In the genomic region with DNA sequence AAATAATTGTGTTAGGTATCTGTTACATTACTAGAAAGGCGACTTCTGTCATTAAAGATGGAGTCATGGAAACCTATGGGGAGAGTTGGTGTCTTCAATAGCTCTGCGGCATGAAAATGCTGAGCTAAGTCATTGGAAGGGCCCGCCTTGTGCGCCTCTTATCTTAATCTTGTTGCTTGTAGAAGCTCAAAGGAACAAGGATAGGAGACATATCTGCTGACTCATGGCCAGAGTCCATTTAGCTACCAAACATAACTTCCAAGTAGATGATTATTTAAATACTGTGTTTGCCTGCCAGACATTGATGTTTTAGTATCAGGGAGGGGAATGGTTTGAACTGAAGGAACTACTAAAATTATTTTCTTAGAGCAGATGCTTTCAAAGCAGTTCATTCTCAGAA, we compare ENCODE assay signal across 31 mouse cellular contexts.
DNase-seq lines count a peak whose midpoint lies in the region; ATAC-seq and TF ChIP-seq lines count a peak whose summit lies in the region.
"Had no signal": no experiment of that assay in that cellular context is flagged by ENCODE, and none has a peak within 500 bp of the region (broad histone marks: within the 10 kb centered on the region; RNA-seq: fewer than 3 reads in every experiment).

No protein-coding gene starts in this region.

- H3K4me2 ChIP-seq in kidney, embryonic 15.5 days, result no peak overlapping the region
- H3K4me2 ChIP-seq in kidney, embryonic 16.5 days (replicated peaks; ENCODE audit: low read depth, low read length), result no peak overlapping the region
- no peak overlapping the region for H3K4me2 ChIP-seq in heart, embryonic 12.5 days
- H3K4me2 ChIP-seq: embryonic facial prominence, embryonic 13.5 days; embryonic facial prominence, embryonic 15.5 days; forebrain, embryonic 12.5 days had no signal

- no peaks in the 10 kb centered on the region for H3K27me3 ChIP-seq in kidney, adult 2 months (replicated peaks; ENCODE audit: control insufficient read depth, insufficient read depth, low read length)
- H3K27me3 ChIP-seq in kidney, embryonic 15.5 days, result no peaks in the 10 kb centered on the region
- H3K27me3 ChIP-seq in kidney, embryonic 16.5 days (ENCODE audit: insufficient read depth, low read length), result no peaks in the 10 kb centered on the region
- H3K27me3 ChIP-seq in MEL (ENCODE audit: control insufficient read depth in 1 of 2, insufficient read depth in 2 of 2, low read length in 2 of 2), result no peaks in the 10 kb centered on the region
- H3K27me3 ChIP-seq in heart, embryonic 12.5 days (replicated peaks), result no peaks in the 10 kb centered on the region
- H3K27me3 ChIP-seq in hindbrain, embryonic 10.5 days (ENCODE audit: insufficient read depth, poor library complexity, severe bottlenecking), result no peaks in the 10 kb centered on the region
- H3K27me3 ChIP-seq: CH12.LX; embryonic facial prominence, embryonic 13.5 days; embryonic facial prominence, embryonic 15.5 days; forebrain, embryonic 12.5 days; Patski had no signal

- no peaks in the 10 kb centered on the region for H3K9me3 ChIP-seq in kidney, embryonic 15.5 days (replicated peaks)
- H3K9me3 ChIP-seq in kidney, embryonic 16.5 days (ENCODE audit: low read length), result no peaks in the 10 kb centered on the region
- H3K9me3 ChIP-seq in MEL (replicated peaks; ENCODE audit: insufficient read depth, low read length), result no peaks in the 10 kb centered on the region
- no peaks in the 10 kb centered on the region for H3K9me3 ChIP-seq in heart, embryonic 12.5 days (replicated peaks)
- H3K9me3 ChIP-seq in hindbrain, embryonic 10.5 days, result no peaks in the 10 kb centered on the region
- H3K9me3 ChIP-seq: embryonic facial prominence, embryonic 13.5 days; embryonic facial prominence, embryonic 15.5 days; forebrain, embryonic 10.5 days; forebrain, embryonic 12.5 days had no signal

- DNase-seq in kidney, adult 2 months, result peak; percentile 43
- peak; percentile 51 for DNase-seq in kidney, adult 9 months
- peak; percentile 83 for DNase-seq in MEL (ENCODE audit: low read depth, low spot score)
- DNase-seq in hindbrain, embryonic 10.5 days (ENCODE audit: low spot score), result no peak
- DNase-seq: adrenal gland, adult 8-10 months; adrenal gland, postnatal 14 days; adrenal gland, postnatal 36 days; B cell, adult 2 months; cerebellum, adult 11 months; cerebellum, adult 18-20 months; cerebellum, adult 8-10 months; cerebellum, adult 9-11 months; cerebellum, postnatal 14 days; cerebellum, postnatal 36 days; embryo, embryonic 11 days had no signal

- no peak for TF ChIP-seq RAD21 in MEL (IDR thresholded peaks at IDR 0.05; ENCODE audit: low read depth, low read length)

- ATAC-seq in kidney, embryonic 15.5 days (replicated peaks; ENCODE audit: low FRiP score), result no peak
- no peak for ATAC-seq in kidney, embryonic 16.5 days (ENCODE audit: low FRiP score, low TSS enrichment)
- ATAC-seq in megakaryocyte progenitor cell, adult 5-6 weeks (replicated peaks; ENCODE audit: poor library complexity), result peak; percentile 54; the same call in 1 of the 2 replicates
- no peak for ATAC-seq in heart, embryonic 12.5 days (ENCODE audit: insufficient number of reproducible peaks, low FRiP score)
- ATAC-seq: activated CD4-positive, CD25-positive, alpha-beta regulatory T cell, adult 4 months; CD4-positive, CD25-positive, alpha-beta regulatory T cell, adult 4 months; forebrain, embryonic 14.5 days; forebrain, embryonic 16.5 days; Patski had no signal

- peak in 1 of 2 experiments; percentile 35; a peak in 2 of 4 replicates for TF ChIP-seq EP300 in MEL (IDR thresholded peaks at IDR 0.05; ENCODE audit: low read depth in 1 of 2, low read length in 2 of 2)

- WGBS in kidney, adult 2 months, result 88% methylated on average over 4 of the region's 4 CpGs
- 96% methylated on average over 4 of the region's 4 CpGs for WGBS in kidney, embryonic 15.5 days
- 90% methylated on average over 4 of the region's 4 CpGs for WGBS in kidney, embryonic 16.5 days
- WGBS in heart, embryonic 12.5 days, result 78% methylated on average over 4 of the region's 4 CpGs
- WGBS in hindbrain, embryonic 10.5 days, result 92% methylated on average over 4 of the region's 4 CpGs

- H3K9ac ChIP-seq in kidney, embryonic 15.5 days, result no peak overlapping the region
- H3K9ac ChIP-seq in kidney, embryonic 16.5 days (replicated peaks; ENCODE audit: low read length), result no peak overlapping the region
- H3K9ac ChIP-seq in MEL (ENCODE audit: control insufficient read depth, low read depth, low read length, poor library complexity, severe bottlenecking), result no peak overlapping the region
- no peak overlapping the region for H3K9ac ChIP-seq in heart, embryonic 12.5 days
- H3K9ac ChIP-seq: embryonic facial prominence, embryonic 13.5 days; embryonic facial prominence, embryonic 15.5 days; forebrain, embryonic 12.5 days had no signal

- no peaks in the 10 kb centered on the region for H3K36me3 ChIP-seq in kidney, adult 2 months (ENCODE audit: control insufficient read depth, insufficient read depth, low read length)
- H3K36me3 ChIP-seq in kidney, embryonic 15.5 days, result no peaks in the 10 kb centered on the region
- H3K36me3 ChIP-seq in kidney, embryonic 16.5 days (ENCODE audit: insufficient read depth, low read length), result no peaks in the 10 kb centered on the region
- peaks cover 0 to 18% of the 10 kb centered on the region in 2 experiments; a peak in 2 of 4 replicates for H3K36me3 ChIP-seq in MEL (ENCODE audit: control insufficient read depth in 1 of 2, insufficient read depth in 2 of 2, low read length in 2 of 2)
- no peaks in the 10 kb centered on the region for H3K36me3 ChIP-seq in heart, embryonic 12.5 days
- no peaks in the 10 kb centered on the region for H3K36me3 ChIP-seq in hindbrain, embryonic 10.5 days
- H3K36me3 ChIP-seq: embryonic facial prominence, embryonic 13.5 days; embryonic facial prominence, embryonic 15.5 days; forebrain, embryonic 10.5 days; forebrain, embryonic 12.5 days; G1E had no signal

- H3K27ac ChIP-seq in kidney, adult 2 months (ENCODE audit: insufficient read depth, low read depth, low read length), result no peak overlapping the region
- no peak overlapping the region for H3K27ac ChIP-seq in kidney, embryonic 15.5 days
- H3K27ac ChIP-seq in kidney, embryonic 16.5 days (ENCODE audit: low read length), result no peak overlapping the region
- H3K27ac ChIP-seq in MEL (ENCODE audit: control insufficient read depth, low read depth, low read length), result peak overlapping the region; percentile 41; the same call in 1 of the 2 replicates
- H3K27ac ChIP-seq in heart, embryonic 12.5 days (ENCODE audit: poor library complexity, severe bottlenecking), result no peak overlapping the region
- H3K27ac ChIP-seq in hindbrain, embryonic 10.5 days, result no peak overlapping the region
- H3K27ac ChIP-seq: embryonic facial prominence, embryonic 13.5 days; embryonic facial prominence, embryonic 15.5 days; forebrain, embryonic 10.5 days; forebrain, embryonic 12.5 days had no signal

- H3K4me3 ChIP-seq in kidney, adult 2 months (ENCODE audit: insufficient read depth, low read depth, low read length), result no peak overlapping the region
- no peak overlapping the region for H3K4me3 ChIP-seq in kidney, embryonic 15.5 days (replicated peaks)
- no peak overlapping the region for H3K4me3 ChIP-seq in kidney, embryonic 16.5 days (ENCODE audit: low read length)
- H3K4me3 ChIP-seq in MEL (ENCODE audit: control insufficient read depth in 1 of 2, insufficient read depth in 1 of 2, low read depth in 2 of 2, low read length in 2 of 2), result no peak overlapping the region
- H3K4me3 ChIP-seq in heart, embryonic 12.5 days, result no peak overlapping the region
- H3K4me3 ChIP-seq in hindbrain, embryonic 10.5 days, result no peak overlapping the region
- H3K4me3 ChIP-seq: embryonic facial prominence, embryonic 13.5 days; embryonic facial prominence, embryonic 15.5 days; erythroblast, embryonic 14.5 days; forebrain, embryonic 10.5 days; forebrain, embryonic 12.5 days had no signal

- TF ChIP-seq POLR2A in kidney, adult 2 months (IDR thresholded peaks at IDR 0.05; ENCODE audit: low read depth, low read length), result no peak
- no peak for TF ChIP-seq POLR2A in MEL (IDR thresholded peaks at IDR 0.05; ENCODE audit: control insufficient read depth in 1 of 2, insufficient read depth in 1 of 2, low read depth in 1 of 2, low read length in 2 of 2, poor library complexity in 1 of 2)

- no peak for TF ChIP-seq CTCF in kidney, adult 2 months (conservative IDR thresholded peaks at IDR 0.05; ENCODE audit: insufficient read depth, insufficient read length, low read depth, low read length)
- no peak for TF ChIP-seq CTCF in MEL (IDR thresholded peaks at IDR 0.05 in 2 of 3, conservative IDR thresholded peaks at IDR 0.05 in 1 of 3; ENCODE audit: control insufficient read depth in 1 of 3, insufficient read depth in 1 of 3, low read depth in 2 of 3, low read length in 3 of 3, poor library complexity in 1 of 3, severe bottlenecking in 1 of 3)

- no peaks in the 10 kb centered on the region for H3K79me2 ChIP-seq in MEL (ENCODE audit: control insufficient read depth, insufficient read depth, low read length, poor library complexity)

- no peaks in the 10 kb centered on the region for H3K4me1 ChIP-seq in kidney, adult 2 months (ENCODE audit: control insufficient read depth, insufficient read depth, low read length)
- H3K4me1 ChIP-seq in kidney, embryonic 15.5 days, result 0 out of 2 replicates have a peak, but pooled peaks cover 9% of the 10 kb centered on the region
- no peaks in the 10 kb centered on the region for H3K4me1 ChIP-seq in kidney, embryonic 16.5 days (ENCODE audit: insufficient read depth, low read length)
- H3K4me1 ChIP-seq in MEL (ENCODE audit: control insufficient read depth in 1 of 2, insufficient read depth in 2 of 2, low read length in 2 of 2), result peaks cover 4 to 13% of the 10 kb centered on the region in 2 experiments
- no peaks in the 10 kb centered on the region for H3K4me1 ChIP-seq in heart, embryonic 12.5 days (replicated peaks)
- no peaks in the 10 kb centered on the region; the same call in 1 of the 2 replicates for H3K4me1 ChIP-seq in hindbrain, embryonic 10.5 days (replicated peaks)
- H3K4me1 ChIP-seq: embryonic facial prominence, embryonic 13.5 days; forebrain, embryonic 10.5 days; forebrain, embryonic 12.5 days had no signal

TF ChIP-seq in MEL, 35 proteins besides CTCF, POLR2A, EP300 and RAD21 (continues in another document):
- TF ChIP-seq HCFC1 (IDR thresholded peaks at IDR 0.05; ENCODE audit: low read depth, low read length), result no peak
- TF ChIP-seq TCF12 (IDR thresholded peaks at IDR 0.05; ENCODE audit: low read depth, low read length), result no peak
- no peak for TF ChIP-seq ZC3H11A (IDR thresholded peaks at IDR 0.05; ENCODE audit: low read depth, low read length)
- TF ChIP-seq UBTF (IDR thresholded peaks at IDR 0.05; ENCODE audit: borderline replicate concordance, insufficient read depth, low read depth, low read length), result no peak
- TF ChIP-seq RCOR1 (IDR thresholded peaks at IDR 0.05; ENCODE audit: low read depth, low read length), result no peak
- TF ChIP-seq SMC3 (IDR thresholded peaks at IDR 0.05; ENCODE audit: low read depth, low read length), result no peak
- TF ChIP-seq MYC (IDR thresholded peaks at IDR 0.05; ENCODE audit: low read depth, low read length), result peak; percentile 59; the same call in 1 of the 2 replicates
- TF ChIP-seq ELF1 (IDR thresholded peaks at IDR 0.05; ENCODE audit: low read depth, low read length), result no peak
- no peak for TF ChIP-seq TAL1 (IDR thresholded peaks at IDR 0.05; ENCODE audit: low read length)
- peak; percentile 61 for TF ChIP-seq MAX (IDR thresholded peaks at IDR 0.05; ENCODE audit: low read length)
